Comparison of ENCODE assay signal across 8 mouse cellular contexts in genomic region chr9:45907078-45907428, GRCm38 (mm10). TPM values are rescaled to one million over a fixed set of nuclear protein-coding genes. Genes with fewer than 3 reads are reported as not detected.
A peak's percentile ranks its signal among the peaks of the same experiment; 100 is the strongest.
DNase-seq lines count a peak whose midpoint lies in the region; ATAC-seq and TF ChIP-seq lines count a peak whose summit lies in the region.

No protein-coding gene starts in this region.

- DNase-seq in lung, embryonic 14.5 days: peak; percentile 22
- no peak for DNase-seq in lung, adult 18-20 months
- DNase-seq in c-Kit-positive CD71-positive TER-119-positive erythroid progenitor cells, embryonic 14.5 days (ENCODE audit: low spot score): peak; percentile 32
- no peak for DNase-seq in hindbrain, embryonic 10.5 days (ENCODE audit: low spot score)
- DNase-seq in lung, postnatal 36 days: peak; percentile 38
- no peak for DNase-seq in retina, postnatal 1 day
- no peak for DNase-seq in urinary bladder, postnatal 14 days (ENCODE audit: low spot score)
- DNase-seq in natural killer cell, adult 2 months (ENCODE audit: low spot score in 2 of 2): no peak

- peak overlapping the region; percentile 95 for H3K27ac ChIP-seq in lung, embryonic 14.5 days (ENCODE audit: low read depth)
- peak overlapping the region; percentile 98 for H3K27ac ChIP-seq in hindbrain, embryonic 10.5 days

- peak overlapping the region; percentile 86 for H3K4me2 ChIP-seq in lung, embryonic 14.5 days

- peak; percentile 49 for ATAC-seq in lung, embryonic 14.5 days (ENCODE audit: insufficient read depth)

- TF ChIP-seq CTCF in lung, embryonic 14.5 days (IDR thresholded peaks at IDR 0.05; ENCODE audit: low read depth): no peak

- no peaks in the 10 kb centered on the region for H3K9me3 ChIP-seq in lung, embryonic 14.5 days (ENCODE audit: low read depth, low read length)
- H3K9me3 ChIP-seq in hindbrain, embryonic 10.5 days: no peaks in the 10 kb centered on the region

- 2% methylated on average over 19 of the region's 19 CpGs for WGBS in lung, embryonic 14.5 days
- under 1% methylated on average over 19 of the region's 19 CpGs for WGBS in hindbrain, embryonic 10.5 days

- peaks cover 8% of the 10 kb centered on the region for H3K4me1 ChIP-seq in lung, embryonic 14.5 days (ENCODE audit: insufficient read depth)
- peaks cover 31% of the 10 kb centered on the region for H3K4me1 ChIP-seq in hindbrain, embryonic 10.5 days (replicated peaks)

- peak overlapping the region; percentile 88 for H3K9ac ChIP-seq in lung, embryonic 14.5 days

- no peaks in the 10 kb centered on the region for H3K27me3 ChIP-seq in lung, embryonic 14.5 days (ENCODE audit: insufficient read depth, low read length)
- no peaks in the 10 kb centered on the region for H3K27me3 ChIP-seq in hindbrain, embryonic 10.5 days (ENCODE audit: insufficient read depth, poor library complexity, severe bottlenecking)

- peaks cover 43% of the 10 kb centered on the region for H3K36me3 ChIP-seq in lung, embryonic 14.5 days (ENCODE audit: insufficient read depth)
- peaks cover 56% of the 10 kb centered on the region for H3K36me3 ChIP-seq in hindbrain, embryonic 10.5 days

- peak overlapping the region; percentile 84 for H3K4me3 ChIP-seq in lung, embryonic 14.5 days (ENCODE audit: low read depth, low read length)
- peak overlapping the region; percentile 93 for H3K4me3 ChIP-seq in hindbrain, embryonic 10.5 days

RNA-seq across cellular contexts. Expression of gene Rnf214, which starts 0.3 kb away (rescaled TPM):
- polyA plus RNA-seq in lung, embryonic 14.5 days (2014; fragmentation: Nextera tagmentation; extraction: Ambion mirVana): 52.6 and 54.4 TPM in 2 replicates
- polyA plus RNA-seq in hindbrain, embryonic 10.5 days (2016; fragmentation: Nextera tagmentation; extraction: Ambion mirVana): 71.8 and 84.1 TPM in 2 replicates

RNA-seq across cellular contexts. Expression of gene Pcsk7, which starts 0.8 kb away (rescaled TPM):
- 18.5 and 19.2 TPM in 2 replicates for polyA plus RNA-seq in lung, embryonic 14.5 days (2014; fragmentation: Nextera tagmentation; extraction: Ambion mirVana)
- polyA plus RNA-seq in hindbrain, embryonic 10.5 days (2016; fragmentation: Nextera tagmentation; extraction: Ambion mirVana): 20.4 and 25.7 TPM in 2 replicates

RNA-seq across cellular contexts. Expression of gene Tagln, which starts 28.8 kb away (rescaled TPM):
- 147 and 150 TPM in 2 replicates for polyA plus RNA-seq in lung, embryonic 14.5 days (2014; fragmentation: Nextera tagmentation; extraction: Ambion mirVana)
- 23.0 and 34.8 TPM in 2 replicates for polyA plus RNA-seq in hindbrain, embryonic 10.5 days (2016; fragmentation: Nextera tagmentation; extraction: Ambion mirVana)

RNA-seq across cellular contexts. Expression of gene Sidt2, which starts 48.0 kb away (rescaled TPM):
- polyA plus RNA-seq in lung, embryonic 14.5 days (2014; fragmentation: Nextera tagmentation; extraction: Ambion mirVana): 29.9 and 34.3 TPM in 2 replicates
- 26.3 and 28.3 TPM in 2 replicates for polyA plus RNA-seq in hindbrain, embryonic 10.5 days (2016; fragmentation: Nextera tagmentation; extraction: Ambion mirVana)

Comparison
In these comparisons a context has a peak if more than half of its experiments do, and no peak if none do; other contexts are left out.
1. DNase-seq: peak in lung, embryonic 14.5 days (single experiment), c-Kit-positive CD71-positive TER-119-positive erythroid progenitor cells, embryonic 14.5 days (single experiment) and lung, postnatal 36 days (single experiment); none in lung, adult 18-20 months (0 of 2), hindbrain, embryonic 10.5 days (single experiment), retina, postnatal 1 day (single experiment), urinary bladder, postnatal 14 days (single experiment) and natural killer cell, adult 2 months (0 of 2).